Mouse (Mus musculus) cortical plate, adult 2 months (tissue): ENCODE data around the gene Mier3. TPM values are rescaled to one million over a fixed set of nuclear protein-coding genes. Genes with fewer than 3 reads are reported as not detected.

ENCODE experiments used
- H3K27ac ChIP-seq: fragments of 200-500 bp; 2 replicates; pipeline ENCODE4 v1.5.1; 2012; ENCODE audit warnings: low read length, control low read depth, inconsistent platforms; ENCODE audit not compliant: insufficient read depth
- H3K4me1 ChIP-seq: fragments of 200-500 bp; 2 replicates; pipeline ENCODE4 v1.6.1; 2011; ENCODE audit warnings: low read length; ENCODE audit not compliant: control insufficient read depth, insufficient read depth
- H3K4me3 ChIP-seq: fragments of 200-500 bp; 2 replicates; pipeline ENCODE4 v1.5.1; 2011; ENCODE audit warnings: mild to moderate bottlenecking, low read length, control low read depth; ENCODE audit not compliant: insufficient read depth
- CTCF ChIP-seq: fragments of 200-500 bp; IDR thresholded peaks from 2 replicates; pipeline ENCODE4 v1.5.1; 2011; ENCODE audit warnings: mild to moderate bottlenecking, control low read depth, low read length; ENCODE audit not compliant: insufficient read depth; ENCODE audit errors: extremely low read depth
- POLR2A ChIP-seq: fragments of 200-500 bp; IDR thresholded peaks from 2 replicates; pipeline ENCODE4 v1.6.1; 2011; ENCODE audit warnings: mild to moderate bottlenecking, low read length, control low read depth; ENCODE audit not compliant: insufficient read depth; ENCODE audit errors: extremely low read depth
- polyA plus RNA-seq: library from polyadenylated mRNA; depleted of rRNA; stranded (reverse); fragments of >200 nt; gene quantifications from 2 replicates; pipeline ENCODE4 v1.2.3, GENCODE M21; 2012; rRNA removed

Mier3 gene
- polyA plus RNA-seq, 1 experiment = 12.0 TPM

- Histone ChIP-seq H3K27ac (no peak overlapping the region), H3K4me3 (no peak overlapping the region), H3K4me1 (no peaks in the 10 kb centered on the region)
- TF ChIP-seq POLR2A (no peak), CTCF (no peak)
These were observed 76.2 kb downstream of the Mier3 start for GRCm38 (mm10) chr13:111756986-111757385.

DNA sequence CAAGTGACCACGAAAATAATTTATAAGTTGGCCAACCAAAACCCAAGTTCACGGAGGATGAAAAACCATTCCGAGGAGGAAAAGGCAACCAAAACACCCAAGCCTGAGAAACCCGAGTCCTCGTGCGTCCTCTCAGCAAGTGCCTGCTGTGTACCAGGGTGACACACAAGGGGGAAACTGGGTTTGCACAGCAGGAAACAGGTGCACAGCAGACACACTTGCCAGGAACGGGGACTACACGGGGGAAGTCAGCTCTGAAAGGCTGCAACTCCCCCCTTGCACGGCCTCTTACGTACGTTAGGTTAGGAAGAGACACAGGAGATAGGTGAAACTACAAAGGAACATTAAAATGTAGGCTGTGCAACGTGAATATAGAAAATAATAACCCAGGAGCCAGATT, 81.7 kb downstream of the Mier3 start:
- Histone ChIP-seq H3K27ac (no peak overlapping the region), H3K4me3 (no peak overlapping the region), H3K4me1 (no peaks in the 10 kb centered on the region)
- no peak for TF ChIP-seq CTCF
- no peak for TF ChIP-seq POLR2A

Other genes starting within 250 kb of the Mier3 start
- gene Gpbp1, start 190.9 kb upstream of the Mier3 start, polyA plus RNA-seq = 45.4 and 47.8 TPM in 2 replicates
- gene Gm49496, start 131.0 kb upstream of the Mier3 start, polyA plus RNA-seq = not detected in 2 replicates
- not detected in 2 replicates for gene Gm10198, start 88.2 kb upstream of the Mier3 start, polyA plus RNA-seq
- gene Map3k1, start 128.0 kb downstream of the Mier3 start, polyA plus RNA-seq = 5.4 and 5.7 TPM in 2 replicates